Mouse (Mus musculus): Measurements from ENCODE around the gene Zfp358. TPM values are rescaled to one million over a fixed set of nuclear protein-coding genes. Genes with fewer than 3 reads are reported as not detected.
A peak's percentile ranks its signal among the peaks of the same experiment; 100 is the strongest.

The Zfp358 gene
- polyA plus RNA-seq, 1 experiment from 2014 or later: 31.6 TPM

DNA sequence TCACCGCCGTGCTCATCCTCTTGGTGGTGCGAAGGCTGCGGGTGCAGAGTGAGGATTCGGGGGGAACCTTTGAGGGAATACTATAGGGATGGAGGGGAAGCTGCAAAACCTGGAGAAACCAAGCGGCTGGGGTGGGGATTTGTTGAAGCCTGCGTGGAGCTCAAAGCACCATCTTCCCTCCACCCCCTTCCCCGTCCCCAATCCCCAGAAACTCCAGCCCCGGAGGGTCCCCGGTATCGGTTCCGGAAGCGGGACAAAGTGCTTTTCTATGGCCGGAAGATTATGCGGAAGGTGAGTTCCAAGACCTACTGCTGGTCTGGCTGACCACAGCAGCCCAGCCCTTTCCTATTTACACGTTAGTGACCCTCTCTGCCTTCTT, 24.2 kb downstream of the Zfp358 start:
- peak overlapping the region; percentile 70 for H3K27ac ChIP-seq (ENCODE audit: low read length)
- no peaks in the 10 kb centered on the region; the same call in 1 of the 2 replicates for H3K4me1 ChIP-seq (ENCODE audit: insufficient read depth, low read depth, low read length)
- DNase-seq (ENCODE audit: low spot score): peak; percentile 28
- peak overlapping the region; percentile 29; the same call in 1 of the 2 replicates for H3K9ac ChIP-seq (replicated peaks; ENCODE audit: low read depth)
- ATAC-seq: peak; percentile 11
- H3K27me3 ChIP-seq (replicated peaks; ENCODE audit: insufficient read depth, low read length): no peaks in the 10 kb centered on the region
- peak overlapping the region; percentile 81 for H3K4me2 ChIP-seq (replicated peaks; ENCODE audit: low read depth, low read length)
- H3K36me3 ChIP-seq (ENCODE audit: insufficient read depth, low read length): peaks cover 2% of the 10 kb centered on the region; the same call in 1 of the 2 replicates
- no peaks in the 10 kb centered on the region for H3K9me3 ChIP-seq (ENCODE audit: low read length)
- H3K4me3 ChIP-seq (ENCODE audit: low read depth, low read length): peak overlapping the region; percentile 69
- TF ChIP-seq CTCF (IDR thresholded peaks at IDR 0.05) (no peak), EP300 (IDR thresholded peaks at IDR 0.05) (no peak)
- WGBS: 4% methylated on average over 16 of the region's 16 CpGs

DNA sequence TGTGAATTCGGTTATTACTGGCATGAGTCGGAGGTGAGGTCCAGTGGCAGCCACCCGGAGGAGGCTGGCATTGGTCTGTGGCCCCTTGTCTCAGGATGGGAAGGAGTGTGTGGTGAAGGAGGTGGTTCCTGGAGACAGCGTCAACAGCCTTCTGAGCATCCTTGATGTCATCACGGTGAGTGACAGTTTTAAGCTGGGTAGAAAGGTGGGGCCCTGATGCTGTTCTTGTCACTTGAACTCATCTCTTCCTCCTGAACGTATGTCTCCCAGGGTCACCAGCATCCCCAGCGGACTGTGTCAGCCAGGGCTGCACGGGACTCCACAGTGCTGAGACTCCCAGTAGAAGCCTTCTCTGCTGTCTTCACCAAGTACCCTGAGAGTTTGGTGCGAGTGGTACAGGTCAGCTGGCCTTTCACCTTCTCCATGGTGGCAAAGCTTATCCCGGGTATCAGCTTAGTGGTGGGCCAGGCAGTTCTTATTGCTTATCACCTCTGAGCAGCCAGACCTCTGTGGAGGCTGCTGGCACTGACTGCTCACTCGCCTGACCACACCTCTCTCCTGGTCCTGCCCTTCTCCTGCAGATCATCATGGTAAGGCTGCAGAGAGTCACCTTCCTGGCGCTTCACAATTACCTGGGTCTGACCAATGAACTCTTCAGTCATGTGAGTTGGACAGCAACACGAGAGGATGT, 29.2 kb downstream of the Zfp358 start:
- ATAC-seq (no peak), DNase-seq (ENCODE audit: low spot score) (no peak)
- TF ChIP-seq CTCF (IDR thresholded peaks at IDR 0.05) (no peak), EP300 (IDR thresholded peaks at IDR 0.05) (no peak)
- WGBS: 84% methylated on average over 13 of the region's 13 CpGs
- Histone ChIP-seq H3K4me3 (ENCODE audit: low read depth, low read length) (no peak overlapping the region), H3K27ac (ENCODE audit: low read length) (no peak overlapping the region), H3K9ac (replicated peaks; ENCODE audit: low read depth) (no peak overlapping the region), H3K4me1 (ENCODE audit: insufficient read depth, low read depth, low read length) (no peaks in the 10 kb centered on the region; the same call in 1 of the 2 replicates), H3K36me3 (ENCODE audit: insufficient read depth, low read length) (peaks cover 32% of the 10 kb centered on the region), H3K4me2 (replicated peaks; ENCODE audit: low read depth, low read length) (no peak overlapping the region), H3K9me3 (ENCODE audit: low read length) (no peaks in the 10 kb centered on the region), H3K27me3 (replicated peaks; ENCODE audit: insufficient read depth, low read length) (no peaks in the 10 kb centered on the region)

GRCm38 (mm10) chr8:3530816-3531215, 37.9 kb downstream of the Zfp358 start:
- peaks cover 30% of the 10 kb centered on the region for H3K36me3 ChIP-seq (ENCODE audit: insufficient read depth, low read length)
- no peaks in the 10 kb centered on the region for H3K9me3 ChIP-seq (ENCODE audit: low read length)
- no peak overlapping the region for H3K4me3 ChIP-seq (ENCODE audit: low read depth, low read length)
- no peak overlapping the region for H3K4me2 ChIP-seq (replicated peaks; ENCODE audit: low read depth, low read length)
- WGBS: 82% methylated on average over 5 of the region's 5 CpGs
- no peaks in the 10 kb centered on the region for H3K4me1 ChIP-seq (ENCODE audit: insufficient read depth, low read depth, low read length)
- TF ChIP-seq EP300 (IDR thresholded peaks at IDR 0.05) (no peak), CTCF (IDR thresholded peaks at IDR 0.05) (no peak)
- ATAC-seq (no peak), DNase-seq (ENCODE audit: low spot score) (no peak)
- no peak overlapping the region for H3K27ac ChIP-seq (ENCODE audit: low read length)
- H3K27me3 ChIP-seq (replicated peaks; ENCODE audit: insufficient read depth, low read length): no peaks in the 10 kb centered on the region
- no peak overlapping the region for H3K9ac ChIP-seq (replicated peaks; ENCODE audit: low read depth)

- ATAC-seq (no peak), DNase-seq (ENCODE audit: low spot score) (no peak)
- Histone ChIP-seq H3K4me1 (ENCODE audit: insufficient read depth, low read depth, low read length) (no peaks in the 10 kb centered on the region), H3K9me3 (ENCODE audit: low read length) (no peaks in the 10 kb centered on the region), H3K4me2 (replicated peaks; ENCODE audit: low read depth, low read length) (no peak overlapping the region), H3K36me3 (ENCODE audit: insufficient read depth, low read length) (peaks cover 25% of the 10 kb centered on the region), H3K4me3 (ENCODE audit: low read depth, low read length) (no peak overlapping the region), H3K27ac (ENCODE audit: low read length) (no peak overlapping the region), H3K27me3 (replicated peaks; ENCODE audit: insufficient read depth, low read length) (no peaks in the 10 kb centered on the region), H3K9ac (replicated peaks; ENCODE audit: low read depth) (no peak overlapping the region)
- WGBS: 94% methylated on average over 18 of the region's 18 CpGs
- TF ChIP-seq EP300 (IDR thresholded peaks at IDR 0.05): no peak
- no peak for TF ChIP-seq CTCF (IDR thresholded peaks at IDR 0.05)
These were observed 39.0 kb downstream of the Zfp358 start for GRCm38 (mm10) chr8:3531936-3532335.

GRCm38 (mm10) chr8:3536053-3536841, 43.3 kb downstream of the Zfp358 start:
- Histone ChIP-seq H3K4me2 (replicated peaks; ENCODE audit: low read depth, low read length) (no peak overlapping the region), H3K9me3 (ENCODE audit: low read length) (no peaks in the 10 kb centered on the region), H3K27me3 (replicated peaks; ENCODE audit: insufficient read depth, low read length) (no peaks in the 10 kb centered on the region), H3K9ac (replicated peaks; ENCODE audit: low read depth) (no peak overlapping the region), H3K27ac (ENCODE audit: low read length) (no peak overlapping the region), H3K4me3 (ENCODE audit: low read depth, low read length) (no peak overlapping the region), H3K4me1 (ENCODE audit: insufficient read depth, low read depth, low read length) (no peaks in the 10 kb centered on the region), H3K36me3 (ENCODE audit: insufficient read depth, low read length) (peaks cover 27% of the 10 kb centered on the region)
- ATAC-seq (peak; percentile 35; the same call in 1 of the 2 replicates), DNase-seq (ENCODE audit: low spot score) (no peak)
- TF ChIP-seq EP300 (IDR thresholded peaks at IDR 0.05): no peak
- TF ChIP-seq CTCF (IDR thresholded peaks at IDR 0.05): no peak
- 58% methylated on average over 15 of the region's 15 CpGs for WGBS

GRCm38 (mm10) chr8:3536940-3537339, 44.0 kb downstream of the Zfp358 start:
- TF ChIP-seq EP300 (IDR thresholded peaks at IDR 0.05) (no peak), CTCF (IDR thresholded peaks at IDR 0.05) (no peak)
- ATAC-seq (no peak), DNase-seq (ENCODE audit: low spot score) (no peak)
- no peak overlapping the region for H3K9ac ChIP-seq (replicated peaks; ENCODE audit: low read depth)
- H3K27me3 ChIP-seq (replicated peaks; ENCODE audit: insufficient read depth, low read length): no peaks in the 10 kb centered on the region
- H3K27ac ChIP-seq (ENCODE audit: low read length): no peak overlapping the region
- 95% methylated on average over 9 of the region's 9 CpGs for WGBS
- no peak overlapping the region for H3K4me3 ChIP-seq (ENCODE audit: low read depth, low read length)
- H3K9me3 ChIP-seq (ENCODE audit: low read length): no peaks in the 10 kb centered on the region
- H3K4me2 ChIP-seq (replicated peaks; ENCODE audit: low read depth, low read length): no peak overlapping the region
- H3K36me3 ChIP-seq (ENCODE audit: insufficient read depth, low read length): peaks cover 20% of the 10 kb centered on the region
- no peaks in the 10 kb centered on the region for H3K4me1 ChIP-seq (ENCODE audit: insufficient read depth, low read depth, low read length)

All from lung, postnatal 0 days (tissue).